Mouse (Mus musculus): ENCODE results near the gene Adh6a. TPM values are rescaled to one million over a fixed set of nuclear protein-coding genes. Genes with fewer than 3 reads are reported as not detected.

The Adh6a gene
- polyA plus RNA-seq (2016; fragmentation: Nextera tagmentation; extraction: Ambion mirVana), result 0.17 TPM in 1 of 2 replicates, not detected in the other

DNA sequence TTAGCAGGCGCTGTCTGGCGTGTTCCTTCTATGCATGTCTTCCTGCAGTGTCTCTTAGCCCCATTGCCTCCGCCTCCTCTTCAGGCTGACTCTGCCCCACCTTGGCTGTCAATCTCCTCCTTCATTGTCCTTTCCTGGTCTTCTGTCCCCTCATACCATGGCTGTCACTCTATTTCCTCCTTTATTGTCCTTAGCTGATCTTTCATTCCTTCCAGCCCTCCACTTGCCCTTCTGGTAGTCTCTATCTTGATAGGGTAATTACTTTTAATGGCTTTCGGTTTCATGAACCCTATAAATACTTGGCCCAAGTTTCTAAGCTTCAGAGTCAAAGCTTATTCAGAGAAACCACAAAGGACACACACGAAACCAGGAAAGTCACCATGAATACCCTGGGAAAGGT is at the start of gene Adh6a:
TSS of gene Adh6a (plus strand) at position 322 of the 400 bp plus-strand sequence.
- H3K27me3 ChIP-seq (ENCODE audit: insufficient read depth, poor library complexity, severe bottlenecking), result no peaks in the 10 kb centered on the region
- H3K9me3 ChIP-seq, result no peaks in the 10 kb centered on the region
- DNase-seq (ENCODE audit: low spot score), result no peak
- no peak within 1 kb of the TSS for H3K27ac ChIP-seq
- no peaks in the 10 kb centered on the region for H3K36me3 ChIP-seq
- H3K4me3 ChIP-seq, result no peak within 1 kb of the TSS
- no peaks in the 10 kb centered on the region for H3K4me1 ChIP-seq
- 76% methylated on average over 5 of the region's 5 CpGs for WGBS

DNA sequence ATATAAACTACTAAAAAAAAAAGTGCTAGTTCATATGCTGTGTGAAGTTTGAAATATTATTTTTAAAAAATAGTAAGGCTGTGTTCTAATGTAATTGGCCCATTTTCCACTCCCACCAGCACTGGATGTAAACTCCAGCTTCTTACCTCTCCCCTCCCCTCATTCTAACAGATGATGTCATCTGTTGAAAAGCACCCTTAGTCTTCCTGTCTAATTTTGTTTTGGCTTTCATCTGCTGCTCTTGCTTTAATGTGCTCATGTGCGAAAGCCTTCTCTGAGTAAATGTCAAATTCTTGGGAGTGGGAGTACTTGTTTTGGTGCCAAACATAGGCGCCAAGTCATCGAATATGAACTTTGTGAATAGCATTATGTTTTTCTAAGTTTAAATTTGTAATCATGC is 48.4 kb upstream of the Adh6a start:
- 83% methylated on average over 3 of the region's 3 CpGs for WGBS
- Histone ChIP-seq H3K4me1 (0 out of 2 replicates have a peak, but pooled peaks cover 10% of the 10 kb centered on the region), H3K9me3 (no peaks in the 10 kb centered on the region), H3K4me3 (no peak overlapping the region), H3K27me3 (ENCODE audit: insufficient read depth, poor library complexity, severe bottlenecking) (no peaks in the 10 kb centered on the region), H3K36me3 (no peaks in the 10 kb centered on the region), H3K27ac (no peak overlapping the region)
- DNase-seq (ENCODE audit: low spot score), result no peak

DNA sequence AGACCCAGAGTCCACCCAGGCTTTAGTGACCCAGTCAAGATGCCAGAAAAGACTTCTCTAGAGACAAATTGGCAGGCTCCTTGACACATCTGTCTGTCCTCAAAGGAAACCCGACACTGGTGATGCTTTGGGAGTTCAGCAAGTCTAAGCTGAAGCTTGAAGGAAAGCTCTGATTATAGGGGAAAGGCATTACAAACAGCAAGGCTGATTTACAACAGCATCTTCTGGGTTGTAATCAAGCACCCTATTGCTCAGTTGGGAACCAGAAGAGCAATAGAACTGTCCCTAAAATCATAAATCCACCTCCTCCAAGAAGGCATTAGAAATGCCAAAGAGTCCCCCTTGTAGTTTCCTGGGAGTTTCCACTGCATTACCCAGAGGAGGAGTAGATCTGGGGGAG is 42.6 kb upstream of the Adh6a start:
- H3K27me3 ChIP-seq (ENCODE audit: insufficient read depth, poor library complexity, severe bottlenecking), result no peaks in the 10 kb centered on the region
- H3K4me1 ChIP-seq, result no peaks in the 10 kb centered on the region
- H3K4me3 ChIP-seq, result no peak overlapping the region
- WGBS, result 11% methylated on average over 1 of the region's 1 CpGs
- no peaks in the 10 kb centered on the region for H3K9me3 ChIP-seq
- H3K27ac ChIP-seq, result no peak overlapping the region
- no peak for DNase-seq (ENCODE audit: low spot score)
- no peaks in the 10 kb centered on the region for H3K36me3 ChIP-seq

DNA sequence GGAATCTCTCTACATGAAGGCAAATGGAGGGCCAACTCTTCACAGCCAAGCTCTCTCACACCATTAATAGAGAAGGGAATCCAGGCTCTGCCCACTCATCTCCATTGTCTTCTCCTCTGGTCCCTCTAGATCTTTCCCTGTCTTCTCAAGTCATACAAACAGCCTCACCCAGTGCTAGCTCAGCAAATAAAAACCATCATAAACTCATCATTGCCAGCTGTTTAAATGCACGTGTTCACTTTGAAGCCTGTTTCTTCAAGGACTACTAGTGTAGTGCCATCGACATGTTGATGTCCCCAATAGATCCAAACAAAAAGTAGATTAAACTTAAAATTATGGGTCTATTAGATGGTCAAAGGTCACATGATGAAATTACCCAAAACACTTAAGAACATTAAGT is 41.8 kb upstream of the Adh6a start:
- no peak overlapping the region for H3K27ac ChIP-seq
- WGBS, result 86% methylated on average over 2 of the region's 2 CpGs
- no peak for DNase-seq (ENCODE audit: low spot score)
- no peaks in the 10 kb centered on the region for H3K27me3 ChIP-seq (ENCODE audit: insufficient read depth, poor library complexity, severe bottlenecking)
- H3K4me1 ChIP-seq, result no peaks in the 10 kb centered on the region
- no peak overlapping the region for H3K4me3 ChIP-seq
- no peaks in the 10 kb centered on the region for H3K9me3 ChIP-seq
- H3K36me3 ChIP-seq, result no peaks in the 10 kb centered on the region

DNA sequence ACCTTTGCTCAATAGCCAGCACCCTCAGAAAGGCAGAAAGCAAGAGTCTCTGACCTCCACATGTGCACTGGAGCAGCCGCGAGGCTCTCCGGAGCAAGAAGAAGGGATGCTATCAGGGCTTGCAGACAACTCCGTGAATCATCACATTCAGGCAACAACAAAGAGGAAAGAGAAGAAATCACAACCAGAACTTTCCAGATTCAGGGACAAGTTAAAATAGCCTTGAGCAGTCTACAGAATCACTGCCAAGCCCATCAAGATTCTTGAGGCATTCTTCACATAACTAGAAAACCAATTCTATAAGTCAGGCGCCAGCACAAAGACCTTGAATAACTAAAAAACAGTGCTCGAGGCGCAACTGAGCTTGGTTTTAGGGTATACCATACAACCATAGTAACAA is 40.0 kb upstream of the Adh6a start:
- no peak for DNase-seq (ENCODE audit: low spot score)
- Histone ChIP-seq H3K4me1 (0 out of 2 replicates have a peak, but pooled peaks cover 6% of the 10 kb centered on the region), H3K27ac (no peak overlapping the region), H3K27me3 (ENCODE audit: insufficient read depth, poor library complexity, severe bottlenecking) (no peaks in the 10 kb centered on the region), H3K9me3 (no peaks in the 10 kb centered on the region), H3K36me3 (no peaks in the 10 kb centered on the region), H3K4me3 (no peak overlapping the region)
- WGBS, result 80% methylated on average over 7 of the region's 7 CpGs

DNA sequence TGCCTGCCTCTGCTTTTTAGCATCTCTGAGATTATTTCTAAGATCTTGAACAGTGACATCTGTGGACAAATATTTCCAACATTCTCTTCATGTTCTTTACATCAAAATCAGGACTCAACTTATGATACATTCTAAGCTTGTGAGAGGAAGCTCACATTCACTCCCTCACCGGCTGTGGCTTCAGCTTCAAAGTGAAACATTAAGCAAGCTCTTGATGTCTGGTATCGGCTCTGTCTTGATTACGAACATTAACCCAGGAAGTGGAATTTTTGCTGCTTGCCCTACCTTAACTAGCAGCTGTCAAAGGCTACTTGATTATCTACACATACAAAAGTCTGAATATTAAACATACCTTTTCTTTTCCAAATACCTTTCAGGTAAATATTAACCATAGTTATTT is 38.0 kb upstream of the Adh6a start:
- Histone ChIP-seq H3K4me1 (0 out of 2 replicates have a peak, but pooled peaks cover 6% of the 10 kb centered on the region), H3K9me3 (no peaks in the 10 kb centered on the region), H3K36me3 (no peaks in the 10 kb centered on the region), H3K27ac (no peak overlapping the region), H3K4me3 (no peak overlapping the region), H3K27me3 (ENCODE audit: insufficient read depth, poor library complexity, severe bottlenecking) (no peaks in the 10 kb centered on the region)
- 77% methylated on average over 3 of the region's 3 CpGs for WGBS
- DNase-seq (ENCODE audit: low spot score), result no peak

DNA sequence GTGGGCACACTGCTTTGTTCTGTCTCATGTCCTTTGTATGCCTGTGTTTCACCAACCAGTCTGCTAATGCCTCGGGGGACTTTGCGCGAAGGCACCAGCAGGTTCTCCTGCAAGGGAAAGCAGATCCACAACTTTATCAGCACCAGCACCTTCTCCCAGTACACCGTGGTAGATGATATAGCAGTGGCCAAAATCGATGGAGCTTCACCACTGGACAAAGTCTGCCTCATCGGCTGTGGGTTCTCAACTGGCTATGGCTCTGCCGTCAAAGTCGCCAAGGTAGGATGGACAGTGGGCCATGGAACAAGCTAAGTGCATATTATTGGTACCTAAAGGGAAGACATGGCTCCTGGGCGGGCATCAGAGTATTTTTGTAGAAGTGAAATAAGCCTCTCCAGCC is 30.5 kb upstream of the Adh6a start:
- WGBS, result 89% methylated on average over 9 of the region's 9 CpGs
- Histone ChIP-seq H3K9me3 (no peaks in the 10 kb centered on the region), H3K4me3 (no peak overlapping the region), H3K36me3 (no peaks in the 10 kb centered on the region), H3K4me1 (no peaks in the 10 kb centered on the region), H3K27me3 (ENCODE audit: insufficient read depth, poor library complexity, severe bottlenecking) (no peaks in the 10 kb centered on the region), H3K27ac (no peak overlapping the region)
- no peak for DNase-seq (ENCODE audit: low spot score)

DNA sequence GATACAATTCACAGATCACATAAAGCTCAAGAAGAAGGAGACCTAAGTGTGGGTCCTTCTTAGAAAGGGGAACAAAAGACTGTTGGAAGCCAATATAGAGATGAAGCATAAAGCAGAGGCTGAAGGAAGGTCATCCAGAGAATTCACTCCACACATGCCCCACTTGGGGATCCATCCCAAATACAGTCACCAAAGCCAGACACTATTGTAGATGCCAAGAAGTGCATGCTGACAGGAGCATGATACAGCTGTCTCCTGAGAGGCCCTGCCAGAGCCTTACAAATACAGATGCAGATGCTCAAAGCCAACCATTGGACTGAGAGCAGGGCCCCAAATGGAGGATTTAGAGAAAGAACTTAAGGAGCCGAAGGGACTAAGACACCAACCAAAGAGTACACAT is 29.3 kb upstream of the Adh6a start:
- no peak overlapping the region for H3K27ac ChIP-seq
- no peaks in the 10 kb centered on the region for H3K36me3 ChIP-seq
- no peaks in the 10 kb centered on the region for H3K9me3 ChIP-seq
- no peaks in the 10 kb centered on the region for H3K27me3 ChIP-seq (ENCODE audit: insufficient read depth, poor library complexity, severe bottlenecking)
- 86% methylated on average over 1 of the region's 1 CpGs for WGBS
- H3K4me3 ChIP-seq, result no peak overlapping the region
- DNase-seq (ENCODE audit: low spot score), result no peak
- H3K4me1 ChIP-seq, result no peaks in the 10 kb centered on the region

DNA sequence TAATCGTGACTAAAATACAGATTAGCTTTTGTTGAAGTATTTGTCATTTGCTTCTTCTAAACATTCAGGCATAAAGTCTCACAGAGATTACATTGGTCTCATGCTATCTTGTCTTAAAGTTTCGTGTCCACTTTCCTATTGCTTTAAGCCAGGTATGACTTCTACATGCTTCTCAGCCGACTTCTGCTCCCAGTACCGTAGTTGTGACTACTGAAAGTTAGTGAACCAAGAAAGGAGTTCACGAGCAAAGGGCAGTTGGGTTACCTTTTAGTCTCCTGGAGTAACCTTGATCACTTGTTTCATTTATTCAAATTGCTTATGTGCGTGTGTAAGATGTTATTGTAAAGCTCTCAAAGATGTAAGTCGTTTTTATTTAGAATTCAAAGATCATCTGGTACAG is 27.1 kb upstream of the Adh6a start:
- Histone ChIP-seq H3K4me1 (no peaks in the 10 kb centered on the region), H3K27ac (no peak overlapping the region), H3K27me3 (ENCODE audit: insufficient read depth, poor library complexity, severe bottlenecking) (no peaks in the 10 kb centered on the region), H3K9me3 (no peaks in the 10 kb centered on the region), H3K36me3 (no peaks in the 10 kb centered on the region), H3K4me3 (no peak overlapping the region)
- WGBS, result 87% methylated on average over 7 of the region's 7 CpGs
- DNase-seq (ENCODE audit: low spot score), result no peak

DNA sequence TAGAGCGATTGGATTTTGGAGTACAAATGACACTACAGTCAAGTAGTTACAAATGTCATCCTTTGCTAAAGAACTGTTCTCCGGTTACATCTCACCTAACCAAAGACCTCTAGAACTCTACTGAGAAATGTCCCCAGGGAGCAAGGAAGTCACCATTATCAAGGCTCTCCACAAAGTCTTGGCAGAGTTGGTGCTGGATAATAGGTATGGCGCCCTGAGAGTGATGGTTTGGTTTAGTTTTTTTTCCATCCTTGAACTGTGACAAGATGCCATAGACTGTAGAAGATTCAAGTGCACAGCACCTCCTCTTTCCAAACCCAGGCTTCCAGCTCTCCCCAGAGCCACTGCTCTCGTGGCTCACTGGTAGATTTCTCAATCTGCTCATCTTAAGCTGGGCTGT is 25.4 kb upstream of the Adh6a start:
- Histone ChIP-seq H3K27me3 (ENCODE audit: insufficient read depth, poor library complexity, severe bottlenecking) (no peaks in the 10 kb centered on the region), H3K4me3 (no peak overlapping the region), H3K4me1 (no peaks in the 10 kb centered on the region), H3K36me3 (no peaks in the 10 kb centered on the region), H3K27ac (no peak overlapping the region), H3K9me3 (no peaks in the 10 kb centered on the region)
- 84% methylated on average over 4 of the region's 4 CpGs for WGBS
- no peak for DNase-seq (ENCODE audit: low spot score)

DNA sequence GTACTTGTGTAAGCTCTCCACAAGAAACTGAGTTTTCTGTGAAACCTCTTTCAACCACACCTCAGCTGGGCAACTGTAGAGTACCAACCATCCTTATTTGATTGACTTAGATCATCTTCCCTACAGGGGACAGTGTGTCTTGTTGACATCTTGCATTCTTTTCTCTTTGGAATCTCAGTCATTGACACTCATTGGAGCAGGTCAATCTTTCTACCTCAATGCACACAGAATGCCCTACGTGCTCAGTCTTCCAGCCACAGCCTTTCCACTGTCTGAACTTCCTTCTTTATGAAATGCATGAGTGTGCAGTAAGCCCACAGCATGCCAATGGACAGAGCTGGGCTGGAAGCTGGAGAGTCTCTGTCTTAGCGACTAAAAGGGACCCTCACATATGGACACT is 22.4 kb upstream of the Adh6a start:
- DNase-seq (ENCODE audit: low spot score), result no peak
- Histone ChIP-seq H3K36me3 (no peaks in the 10 kb centered on the region), H3K9me3 (0 out of 2 replicates have a peak, but pooled peaks cover 2% of the 10 kb centered on the region), H3K27ac (no peak overlapping the region), H3K4me3 (no peak overlapping the region), H3K4me1 (no peaks in the 10 kb centered on the region), H3K27me3 (ENCODE audit: insufficient read depth, poor library complexity, severe bottlenecking) (no peaks in the 10 kb centered on the region)
- 73% methylated on average over 2 of the region's 2 CpGs for WGBS

DNA sequence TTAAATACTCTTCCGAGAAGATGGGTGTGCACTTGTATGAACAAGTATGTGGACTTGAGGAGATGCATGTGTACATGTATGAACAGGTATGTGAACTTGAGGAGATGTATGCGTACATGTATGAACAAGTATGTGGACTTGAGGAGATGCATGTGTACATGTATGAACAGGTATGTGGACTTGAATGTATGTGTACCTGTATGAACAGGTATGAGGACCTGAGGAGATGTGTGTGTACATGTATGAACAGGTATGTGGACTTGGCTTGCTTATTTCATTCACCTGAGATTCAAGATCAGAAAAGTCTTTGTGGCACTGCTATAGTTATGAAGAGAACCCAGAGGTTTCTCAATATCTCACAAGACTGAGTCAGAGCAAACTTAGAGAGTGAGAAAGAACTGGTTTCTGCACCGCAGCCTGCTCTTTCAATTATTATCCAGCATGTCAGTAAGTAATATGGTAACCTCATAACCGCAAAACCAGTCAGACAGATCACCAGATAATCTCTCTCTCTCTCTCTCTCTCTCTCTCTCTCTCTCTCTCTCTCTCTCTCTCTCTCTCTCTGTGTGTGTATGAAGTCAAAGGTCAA is 21.5 kb upstream of the Adh6a start:
- H3K4me1 ChIP-seq, result no peaks in the 10 kb centered on the region
- no peak overlapping the region for H3K4me3 ChIP-seq
- DNase-seq (ENCODE audit: low spot score), result no peak
- H3K27me3 ChIP-seq (ENCODE audit: insufficient read depth, poor library complexity, severe bottlenecking), result no peaks in the 10 kb centered on the region
- no peaks in the 10 kb centered on the region for H3K36me3 ChIP-seq
- WGBS, result 87% methylated on average over 4 of the region's 4 CpGs
- no peak overlapping the region for H3K27ac ChIP-seq
- 0 out of 2 replicates have a peak, but pooled peaks cover 2% of the 10 kb centered on the region for H3K9me3 ChIP-seq

DNA sequence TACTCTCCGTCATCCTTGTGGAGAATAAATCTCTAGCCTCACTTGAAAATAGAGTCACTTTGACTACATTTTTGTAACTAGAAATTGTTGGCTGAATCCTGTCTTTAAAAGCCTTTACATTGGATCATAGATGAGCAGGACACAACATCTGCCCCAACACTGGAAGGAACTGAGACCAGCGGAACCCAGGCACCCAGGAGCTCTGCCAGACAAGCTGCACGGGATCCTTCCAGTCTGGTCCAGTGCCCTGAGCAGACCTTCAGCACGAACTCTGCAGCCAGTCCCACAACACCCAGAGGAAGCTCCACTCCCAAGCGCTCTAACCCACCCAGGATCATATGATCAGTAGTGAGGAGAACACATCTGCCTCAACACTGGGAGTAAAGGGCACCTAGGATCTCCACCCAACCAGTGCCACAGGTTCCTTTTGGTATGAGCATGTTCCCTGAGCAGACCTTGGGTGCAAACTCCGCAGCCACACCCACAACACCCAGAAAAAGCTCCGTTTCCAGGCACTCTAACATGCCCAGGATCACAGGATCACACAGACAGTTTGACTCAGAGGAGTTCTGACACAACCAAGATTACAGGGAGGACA is 19.7 kb upstream of the Adh6a start:
- 79% methylated on average over 7 of the region's 7 CpGs for WGBS

DNA sequence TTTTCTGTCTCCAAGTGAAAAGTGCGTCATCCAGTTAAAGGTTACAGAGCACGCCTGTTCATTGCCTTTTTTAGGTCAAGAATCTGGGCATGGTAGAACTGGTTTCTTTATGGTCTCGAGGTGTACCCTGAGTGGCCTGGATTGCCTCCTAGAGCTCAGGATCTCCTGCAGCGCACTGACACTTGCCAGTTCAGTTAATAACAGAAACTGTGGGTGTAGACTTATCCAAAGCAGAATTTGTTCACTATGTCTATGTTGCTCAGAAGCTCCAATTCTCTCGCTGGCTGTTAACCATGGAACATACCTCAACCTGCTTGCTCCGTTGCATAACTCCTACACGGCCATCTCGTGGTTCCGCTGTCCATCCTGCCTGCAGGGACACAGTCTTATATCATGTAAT is 13.0 kb upstream of the Adh6a start:
- DNase-seq (ENCODE audit: low spot score), result no peak
- Histone ChIP-seq H3K4me1 (peaks cover 25% of the 10 kb centered on the region), H3K27ac (no peak overlapping the region), H3K4me3 (no peak overlapping the region), H3K36me3 (no peaks in the 10 kb centered on the region), H3K27me3 (ENCODE audit: insufficient read depth, poor library complexity, severe bottlenecking) (no peaks in the 10 kb centered on the region), H3K9me3 (peaks cover 8% of the 10 kb centered on the region; the same call in 1 of the 2 replicates)
- 89% methylated on average over 9 of the region's 9 CpGs for WGBS

More for the DNA sequence above, 19.7 kb upstream of the Adh6a start:
- Histone ChIP-seq H3K36me3 (no peaks in the 10 kb centered on the region), H3K27me3 (ENCODE audit: insufficient read depth, poor library complexity, severe bottlenecking) (no peaks in the 10 kb centered on the region), H3K9me3 (peaks cover 10% of the 10 kb centered on the region; the same call in 1 of the 2 replicates), H3K4me3 (no peak overlapping the region), H3K4me1 (no peaks in the 10 kb centered on the region), H3K27ac (no peak overlapping the region)
- DNase-seq (ENCODE audit: low spot score), result no peak
